Mouse (Mus musculus) lung, adult 2 months (tissue): ENCODE results near the gene Bpifc.

Experiments
- CTCF ChIP-seq: fragments of 200-500 bp; IDR thresholded peaks from 2 replicates; pipeline ENCODE4 v1.5.1; 2011; ENCODE audit warnings: mild to moderate bottlenecking, low read length, control low read depth; ENCODE audit not compliant: insufficient read depth
- POLR2A ChIP-seq: fragments of 200-500 bp; IDR thresholded peaks from 2 replicates; pipeline ENCODE4 v1.6.1; 2011; ENCODE audit warnings: low read depth, mild to moderate bottlenecking, control low read depth, low read length, borderline replicate concordance; ENCODE audit errors: extremely low read depth

DNA sequence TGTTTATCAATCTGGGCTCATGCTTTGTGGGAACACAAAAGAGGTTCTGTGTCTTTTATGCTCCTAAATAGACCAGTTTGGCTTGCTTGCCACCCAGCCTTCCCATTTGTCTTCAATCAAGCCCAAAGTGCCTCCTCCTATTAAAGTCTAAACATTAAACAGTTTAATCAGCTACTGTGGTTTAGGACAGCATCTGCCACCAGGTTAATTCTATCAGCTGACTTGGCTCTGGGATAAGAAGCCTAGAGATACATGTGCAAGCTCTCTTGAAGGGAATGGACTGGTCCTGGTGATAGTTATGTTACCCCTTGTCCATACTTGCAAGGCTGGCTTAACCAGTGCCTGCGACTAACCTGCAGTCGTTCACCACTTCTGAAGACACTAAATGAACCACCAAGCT is 38.8 kb upstream of the Bpifc start:
- no peak for TF ChIP-seq CTCF
- no peak for TF ChIP-seq POLR2A
